Mouse (Mus musculus) CH12F3 (cell line): ENCODE measurements around the gene Cabcoco1.

Source experiments
- in situ Hi-C: fragments of 300-500 bp; cut with MboI; formaldehyde crosslinking; loops from 2 replicates; pipeline ENCODE4 v1.14.3; 2020; ENCODE audit warnings: low sequenced_read_pairs

Gene Cabcoco1

DNA sequence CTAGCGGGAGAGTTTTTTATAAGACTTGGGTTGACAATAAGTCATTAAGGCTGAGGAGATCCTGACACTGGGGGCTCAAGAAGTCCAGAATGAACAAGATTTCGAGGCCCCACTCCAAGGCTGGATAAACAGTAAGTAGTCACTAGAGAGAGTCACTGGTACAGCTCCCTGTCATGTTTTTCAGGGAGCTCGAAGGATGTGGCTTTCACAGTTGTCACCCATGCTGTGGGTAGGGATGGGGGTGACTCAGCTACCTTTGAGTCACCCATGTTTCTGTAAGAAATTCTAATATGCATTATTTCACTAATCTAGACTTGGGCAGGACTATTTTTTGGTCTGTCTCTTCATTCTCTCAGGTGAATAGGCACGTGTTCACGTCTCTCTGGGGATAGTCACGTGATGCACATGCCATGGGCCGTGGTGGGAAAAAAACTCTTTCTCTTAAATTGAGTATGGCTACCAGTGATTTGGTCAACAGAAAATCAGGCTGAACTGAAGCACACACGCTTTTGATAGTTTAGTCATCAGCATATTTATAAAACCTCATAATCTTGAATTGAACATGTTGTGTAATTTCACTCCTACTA lies 29.2 kb downstream of the Cabcoco1 start:
- in situ Hi-C loops: no loop called here

DNA sequence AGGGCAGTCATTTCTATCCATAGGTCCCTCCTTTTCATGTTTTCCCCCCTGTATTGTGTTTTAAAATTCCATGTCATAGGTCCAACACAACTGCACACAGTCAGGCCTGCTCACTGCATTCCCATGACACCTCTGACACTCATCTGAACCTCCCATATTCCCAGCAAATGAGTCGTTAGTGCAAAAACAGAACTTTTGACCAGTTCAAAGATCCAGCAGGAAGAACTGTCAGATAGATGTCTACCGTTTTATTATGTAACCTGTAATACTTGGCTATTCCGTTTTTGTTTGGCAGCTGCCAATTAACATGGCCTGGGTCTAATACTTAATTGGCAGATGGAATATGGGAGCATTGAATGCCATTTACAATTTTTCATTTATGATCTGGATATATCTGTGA lies 34.0 kb downstream of the Cabcoco1 start:
- in situ Hi-C loops: no loop called here

DNA sequence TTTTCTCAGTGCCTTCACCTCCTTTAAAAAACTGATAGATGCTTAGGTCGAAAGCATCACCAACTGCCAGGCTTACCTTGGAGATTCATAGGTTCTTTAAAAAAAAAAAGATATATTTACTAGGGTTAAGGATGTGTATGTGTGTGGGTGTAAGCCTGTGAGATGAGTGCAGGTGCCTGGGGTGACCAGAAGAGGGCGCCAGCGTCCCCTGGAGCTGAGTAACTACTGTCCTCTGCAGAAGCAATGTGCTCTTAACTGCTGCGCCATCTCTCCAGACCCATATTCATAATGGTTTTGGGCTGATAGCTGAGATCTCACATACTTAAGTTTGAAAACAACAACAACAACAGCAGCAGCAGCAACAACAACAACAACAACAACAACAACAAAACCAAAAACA lies 35.5 kb downstream of the Cabcoco1 start:
- in situ Hi-C loops: no loop called here

DNA sequence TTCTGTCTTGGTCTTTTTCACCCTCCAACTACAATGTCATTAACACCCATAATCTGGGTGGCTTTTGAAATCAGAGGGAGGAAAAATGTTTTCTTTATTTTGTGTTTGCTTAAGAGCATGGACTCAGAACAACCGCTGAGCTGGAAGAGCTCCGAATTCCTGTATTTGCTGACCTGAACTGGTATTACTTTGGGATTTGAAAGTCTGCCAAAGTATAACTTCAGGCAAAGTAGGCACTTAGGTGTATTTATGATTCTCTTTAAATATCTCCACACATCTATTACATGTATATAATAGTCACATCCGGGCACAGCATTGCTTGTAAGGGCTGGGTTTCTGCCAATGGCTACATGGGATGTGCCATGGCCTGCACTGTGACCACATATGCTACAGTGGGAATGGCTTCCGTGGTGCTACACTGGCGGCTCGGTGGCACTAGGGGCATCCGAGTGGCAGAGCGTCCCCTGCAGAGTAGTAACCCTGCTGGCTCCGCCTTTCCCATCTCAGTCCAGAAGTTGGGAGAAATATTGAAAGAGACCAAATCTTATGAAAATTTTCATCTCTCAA lies 37.0 kb downstream of the Cabcoco1 start:
- in situ Hi-C loops: no loop called here

DNA sequence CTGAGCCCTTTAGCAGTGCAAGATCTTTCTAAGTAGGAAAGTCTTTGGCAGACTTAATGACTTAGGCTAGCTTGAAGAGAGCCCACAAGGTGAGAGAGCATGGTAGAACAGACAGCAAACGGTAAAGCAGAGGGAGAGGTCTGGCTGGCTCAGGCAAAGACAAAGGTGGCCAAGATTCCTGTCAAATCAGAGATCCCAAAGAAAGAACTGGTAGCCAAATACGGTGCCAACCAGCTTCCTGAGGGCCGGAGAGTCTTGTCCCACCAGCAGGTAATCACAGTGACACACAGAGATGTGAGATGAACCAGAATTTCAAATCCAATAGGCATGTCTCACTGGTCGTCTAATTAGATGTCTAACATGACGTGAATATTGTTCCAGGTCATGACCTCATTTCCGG lies 40.6 kb downstream of the Cabcoco1 start:
- in situ Hi-C loops: no loop called here

DNA sequence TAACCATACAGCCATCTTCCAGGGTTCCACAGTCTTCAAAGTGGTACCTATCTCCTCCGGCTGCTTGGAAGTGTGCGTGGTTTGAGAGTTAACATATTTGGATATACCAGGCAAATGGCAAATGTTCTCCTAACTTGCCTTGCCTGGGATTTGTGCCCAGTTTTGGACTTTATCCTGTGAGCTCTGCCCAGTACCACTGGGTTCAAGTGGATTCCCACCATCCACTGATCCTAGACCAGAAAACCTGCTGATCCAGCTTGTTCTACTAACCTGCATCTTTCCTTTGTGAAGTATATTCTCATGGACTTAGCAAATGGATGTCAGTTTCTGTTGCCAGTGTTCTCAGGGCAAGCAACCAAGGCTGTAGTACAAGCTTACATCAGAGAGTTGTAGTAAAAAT lies 46.5 kb downstream of the Cabcoco1 start:
- in situ Hi-C loops: no loop called here

DNA sequence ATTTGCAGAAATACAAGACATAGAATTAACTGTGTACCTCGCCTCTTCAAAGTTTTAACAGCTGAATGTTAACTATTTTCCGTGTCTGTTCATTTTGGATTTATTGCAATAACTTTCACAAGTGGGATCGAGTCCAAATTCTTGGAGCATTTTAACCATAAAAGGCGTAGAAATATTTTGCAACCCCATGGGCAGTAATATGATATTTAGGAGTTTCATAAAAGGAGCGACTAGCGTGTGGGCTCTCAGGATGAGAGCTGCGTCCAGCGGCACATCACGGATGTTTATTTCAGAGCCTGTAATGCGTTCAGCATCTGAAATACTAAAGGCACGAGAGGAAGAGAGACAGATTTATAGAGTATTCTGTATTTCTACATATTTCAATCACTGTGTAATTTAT lies 50.1 kb downstream of the Cabcoco1 start:
- in situ Hi-C loops: no loop called here

DNA sequence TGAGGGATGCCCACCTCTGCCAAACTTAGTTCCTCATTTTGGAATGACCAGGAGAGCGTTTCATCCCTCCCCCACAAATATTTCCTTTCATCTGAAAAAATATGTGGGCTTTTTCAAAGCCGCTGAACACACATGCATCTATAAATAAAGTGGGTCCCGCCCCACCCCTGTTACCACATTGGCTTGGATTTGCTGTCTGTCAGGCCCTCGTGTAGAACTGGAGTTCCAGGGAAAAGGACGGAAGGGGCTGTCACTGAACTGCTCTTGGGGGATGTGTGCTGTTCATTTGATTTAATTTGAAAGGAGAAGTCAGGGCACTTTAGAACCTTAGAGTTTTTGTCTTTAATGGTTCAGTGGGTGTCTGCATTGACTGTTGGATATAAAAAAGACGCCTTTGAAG lies 50.9 kb downstream of the Cabcoco1 start:
- in situ Hi-C loops: no loop called here

DNA sequence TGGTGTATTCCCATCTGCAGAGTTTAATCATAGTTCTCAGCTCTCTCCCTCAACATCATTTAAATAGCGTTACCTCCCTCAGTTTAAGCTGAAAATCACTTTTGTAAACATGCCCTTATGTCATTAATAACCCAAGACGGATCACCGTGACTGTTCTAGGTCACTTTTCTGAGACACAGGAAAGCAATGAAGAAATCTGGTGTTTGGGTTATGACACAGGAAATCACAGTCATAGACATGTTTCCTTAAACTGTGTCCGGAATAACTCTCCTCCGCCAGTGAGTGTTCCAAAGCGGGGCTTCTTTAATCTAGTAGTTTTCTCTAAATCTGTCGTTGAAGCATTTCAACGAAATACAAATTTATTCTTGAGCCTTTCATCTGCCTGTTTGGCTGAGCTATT lies 68.9 kb downstream of the Cabcoco1 start:
- in situ Hi-C loops: no loop called here

DNA sequence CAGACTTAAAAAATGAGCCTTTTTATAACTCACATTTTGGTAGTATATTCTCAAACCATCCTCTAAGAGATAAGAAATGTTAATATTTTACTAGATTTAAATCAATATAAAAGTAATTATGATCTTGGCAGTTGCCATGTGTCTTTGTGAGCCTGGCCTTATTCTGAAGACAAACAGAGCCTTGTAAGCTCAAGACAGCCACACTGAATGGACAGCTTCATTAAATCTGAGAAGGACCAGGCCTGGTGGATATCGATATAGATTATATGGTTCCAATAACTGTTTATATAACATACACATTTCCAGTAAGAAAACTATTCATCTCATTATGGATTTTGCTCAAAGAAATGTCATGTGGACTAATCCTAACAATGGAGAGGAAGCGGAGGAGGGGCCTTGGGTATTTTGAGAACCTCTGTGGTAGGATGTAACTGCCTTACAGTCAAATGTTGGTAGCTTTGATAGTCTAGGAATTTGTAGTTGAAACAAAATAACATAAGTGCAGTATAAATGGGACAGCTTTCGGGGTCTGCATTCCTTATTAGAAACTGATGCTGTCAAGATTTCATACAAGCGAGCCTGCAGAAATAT lies 75.9 kb downstream of the Cabcoco1 start:
- in situ Hi-C loops: no loop called here

DNA sequence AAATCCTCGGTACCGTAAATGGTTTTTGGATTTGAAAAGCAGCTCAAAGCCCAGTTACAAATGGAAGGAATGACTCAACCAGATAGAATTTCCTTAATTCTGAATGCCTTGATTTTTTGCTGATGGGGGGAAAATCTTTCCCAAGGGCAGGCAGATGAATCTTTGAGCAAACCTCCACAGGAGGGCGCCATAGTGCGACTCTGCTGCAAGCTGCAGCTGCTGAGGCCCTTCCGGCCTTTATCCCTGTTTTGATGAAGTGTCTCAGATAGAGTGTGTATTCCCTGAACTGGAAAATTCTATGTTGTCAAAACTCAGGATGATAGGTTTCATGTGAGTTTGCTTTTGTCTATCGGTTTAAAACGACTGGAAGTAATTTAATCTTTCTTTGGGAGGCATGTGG lies 76.8 kb downstream of the Cabcoco1 start:
- in situ Hi-C loops: no loop called here

DNA sequence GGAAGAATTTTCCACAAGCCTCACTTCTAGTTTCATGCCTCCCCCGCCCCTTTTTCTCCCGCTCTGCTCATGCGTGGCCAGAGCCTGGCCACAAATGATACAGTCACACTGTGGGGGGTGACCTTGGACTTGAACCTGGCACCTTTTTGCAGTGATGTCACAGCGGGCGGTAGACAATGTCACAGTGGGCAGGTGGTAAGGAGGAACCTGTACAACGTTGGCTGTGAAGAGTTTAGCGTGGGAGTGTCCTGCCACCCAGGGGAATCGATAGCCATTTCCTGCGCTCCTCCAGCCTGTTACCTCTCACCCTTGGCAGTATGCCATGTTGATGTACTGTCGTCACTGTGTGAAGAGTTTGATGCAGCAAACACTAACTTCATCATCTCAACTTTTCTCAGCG lies 81.9 kb downstream of the Cabcoco1 start:
- in situ Hi-C loops: no loop called here

DNA sequence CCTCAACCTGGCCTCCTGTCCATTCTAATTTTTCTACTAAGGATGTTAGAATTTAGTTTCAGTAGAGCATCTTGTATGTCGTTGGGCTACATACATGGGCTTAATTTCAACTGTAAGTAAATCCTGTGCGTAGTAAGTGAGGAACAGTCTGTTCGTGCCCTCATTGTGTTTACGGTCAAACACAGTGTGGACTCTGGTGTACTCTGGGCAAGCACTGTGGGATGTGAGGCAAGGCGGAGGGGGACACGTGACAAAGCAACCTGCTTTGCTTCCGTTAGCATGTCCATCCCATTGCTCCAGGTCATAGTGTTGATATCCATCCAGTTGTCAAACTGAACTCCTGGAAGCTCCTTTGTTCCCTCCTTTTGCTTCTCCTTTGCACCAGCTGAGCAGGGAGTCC lies 84.7 kb downstream of the Cabcoco1 start:
- in situ Hi-C loops: no loop called here

DNA sequence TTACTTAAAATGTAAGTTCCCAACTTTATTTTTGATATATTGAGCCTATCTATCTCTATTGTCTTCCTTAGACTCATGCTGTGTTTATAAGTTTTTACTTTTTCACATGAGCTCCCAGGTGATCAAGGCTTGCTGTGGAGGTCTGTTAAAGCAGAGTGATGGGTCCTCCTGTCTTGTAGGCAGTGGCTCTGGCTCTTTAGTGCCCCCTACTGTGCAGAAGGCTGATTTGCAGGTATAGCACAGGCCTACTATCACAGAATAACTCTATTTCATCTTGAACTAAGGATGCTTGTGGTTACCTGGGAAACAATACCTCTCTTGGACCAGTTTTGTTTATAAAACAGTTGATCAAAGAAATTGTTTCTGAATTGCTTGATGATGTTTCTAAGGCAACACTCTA lies 87.2 kb downstream of the Cabcoco1 start:
- in situ Hi-C loops: no loop called here

DNA sequence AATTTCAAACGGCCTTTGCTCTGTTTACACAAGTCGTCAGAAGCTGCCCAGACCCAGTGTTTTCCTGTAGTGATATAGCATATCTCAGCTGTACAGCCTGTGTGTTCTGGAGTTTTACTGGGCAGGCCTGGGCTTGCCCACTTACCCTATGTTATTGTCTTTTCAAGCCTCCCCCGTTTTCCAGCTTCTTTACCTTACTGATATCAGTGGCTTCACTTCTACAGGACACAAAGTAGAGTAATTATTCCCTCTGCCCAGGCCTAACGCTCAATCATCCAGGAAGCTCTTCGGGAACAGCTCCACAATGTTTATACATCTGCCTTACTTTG lies 94.9 kb downstream of the Cabcoco1 start:
- in situ Hi-C loops: no loop called here

DNA sequence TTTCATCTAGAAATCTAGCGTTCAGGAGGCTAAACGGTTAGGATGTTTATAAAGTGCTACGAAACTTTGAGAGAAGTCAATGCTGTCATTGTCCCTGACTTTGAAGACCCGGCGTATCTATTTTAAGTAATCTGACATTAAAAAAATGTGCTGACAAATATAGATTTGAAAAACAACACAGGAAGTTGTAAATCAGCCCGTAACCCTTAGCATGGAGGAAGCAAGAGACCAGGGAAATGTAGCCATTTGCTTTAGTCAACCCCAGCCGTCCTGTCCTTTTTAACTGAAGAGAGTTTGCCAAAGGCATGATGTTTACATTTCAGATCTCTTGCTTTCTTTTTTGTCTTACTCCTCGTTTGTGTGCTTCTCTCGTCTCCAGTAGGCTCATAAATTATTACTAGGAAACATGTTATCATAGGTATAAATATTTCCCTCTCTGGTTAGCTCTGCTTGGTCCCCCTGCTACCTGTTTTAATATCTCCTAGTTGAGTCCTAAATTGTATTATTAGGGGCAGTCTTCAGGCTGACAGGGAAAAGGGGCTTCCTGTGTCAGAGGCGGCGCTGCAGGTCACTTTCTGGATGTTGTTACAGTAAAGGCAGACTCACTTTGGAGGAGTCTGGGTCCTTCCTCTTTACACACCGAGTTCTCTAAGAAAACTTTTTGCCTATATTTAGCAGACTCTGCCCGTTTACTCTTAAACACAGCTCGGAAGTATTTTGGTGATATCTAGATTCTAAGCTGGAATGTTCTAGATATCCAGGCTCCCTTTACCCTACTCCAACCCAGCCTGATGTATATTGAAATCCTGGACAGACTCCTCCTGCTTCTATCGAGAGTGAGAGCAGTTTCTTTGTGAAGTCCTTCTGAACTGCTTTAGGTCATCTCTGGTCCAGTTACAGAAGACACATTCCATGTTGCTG lies 95.6 kb downstream of the Cabcoco1 start:
- in situ Hi-C loops: no loop called here

DNA sequence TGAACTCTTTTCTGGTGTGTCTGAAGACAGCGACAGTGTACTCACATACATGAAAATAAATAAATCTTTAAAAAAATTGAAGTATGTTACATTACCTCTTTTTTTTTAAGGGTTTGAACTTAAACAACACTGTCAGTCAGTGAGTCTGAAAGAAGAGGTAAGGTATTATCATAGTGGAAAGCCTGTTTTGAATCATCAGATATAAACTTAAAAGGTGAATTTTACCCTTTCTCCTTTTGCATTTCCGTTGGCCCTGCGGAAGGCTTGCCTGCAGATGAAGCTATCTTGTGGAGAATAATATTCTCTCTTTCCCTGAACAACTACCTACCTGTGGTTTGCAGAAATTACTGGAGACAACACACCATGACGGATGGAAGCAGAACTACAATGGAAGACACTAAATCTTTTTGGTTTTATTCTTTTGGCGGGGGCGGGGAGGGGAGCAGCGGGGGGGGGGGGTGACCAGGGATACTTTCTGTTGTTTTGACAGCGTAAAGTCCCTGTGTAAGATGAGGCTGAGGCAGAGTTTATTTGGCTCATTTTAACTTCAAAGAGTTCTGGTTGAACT lies 96.4 kb downstream of the Cabcoco1 start:
- in situ Hi-C loops: no loop called here

DNA sequence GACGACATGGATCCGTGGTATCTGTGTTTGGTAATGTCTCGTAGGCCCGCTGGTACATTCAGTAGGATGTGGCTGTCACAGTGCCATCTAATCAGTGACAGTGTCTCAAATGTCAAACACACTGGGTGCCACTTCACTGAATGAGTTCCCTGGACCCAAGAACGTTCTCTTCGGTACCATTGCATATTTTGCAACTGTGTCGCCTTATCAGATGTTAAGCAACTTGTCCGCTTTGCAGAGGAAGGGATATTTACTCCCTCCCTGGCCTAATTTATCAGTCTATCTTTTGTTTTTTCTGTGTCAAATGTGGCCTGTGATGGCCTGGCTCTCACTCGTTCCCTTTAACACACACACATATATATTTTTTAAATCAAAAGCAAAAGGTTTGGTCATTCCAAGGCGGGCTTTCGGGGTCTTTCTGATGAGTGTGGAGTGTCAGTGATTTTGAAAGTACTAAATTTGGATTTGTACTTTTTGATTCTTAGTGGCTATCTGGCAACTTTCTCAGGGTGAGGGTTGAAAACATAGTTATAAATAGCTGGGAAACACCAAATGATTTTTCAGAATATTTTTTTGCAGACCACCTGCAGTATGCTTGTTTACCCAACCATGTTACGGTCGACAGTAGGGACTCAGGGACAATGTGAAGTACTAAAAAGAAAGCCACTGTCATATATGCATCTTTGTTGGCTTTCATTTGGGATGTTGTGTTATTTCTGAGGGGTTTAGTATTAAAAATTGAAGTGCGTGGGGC lies 97.2 kb downstream of the Cabcoco1 start:
- in situ Hi-C loops: no loop called here

DNA sequence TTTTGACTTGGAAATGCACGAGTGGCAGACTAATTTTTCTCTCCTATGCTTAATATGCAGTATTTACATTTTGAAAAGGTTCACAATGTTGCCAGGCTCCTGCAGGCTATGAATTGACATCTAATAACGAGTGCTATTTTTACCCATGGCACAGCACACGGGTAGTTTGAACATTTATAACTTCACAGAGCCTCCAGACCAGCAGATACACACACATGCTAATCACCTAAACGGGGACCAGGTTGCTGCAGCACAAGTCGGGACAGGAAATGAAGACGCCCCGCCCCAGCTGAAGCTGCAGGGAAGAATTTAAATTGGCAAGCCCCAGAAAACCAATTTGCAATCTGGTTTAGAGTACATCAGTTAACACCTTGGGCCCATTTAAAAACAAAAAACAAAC lies 98.6 kb downstream of the Cabcoco1 start:
- in situ Hi-C loops: no loop called here

DNA sequence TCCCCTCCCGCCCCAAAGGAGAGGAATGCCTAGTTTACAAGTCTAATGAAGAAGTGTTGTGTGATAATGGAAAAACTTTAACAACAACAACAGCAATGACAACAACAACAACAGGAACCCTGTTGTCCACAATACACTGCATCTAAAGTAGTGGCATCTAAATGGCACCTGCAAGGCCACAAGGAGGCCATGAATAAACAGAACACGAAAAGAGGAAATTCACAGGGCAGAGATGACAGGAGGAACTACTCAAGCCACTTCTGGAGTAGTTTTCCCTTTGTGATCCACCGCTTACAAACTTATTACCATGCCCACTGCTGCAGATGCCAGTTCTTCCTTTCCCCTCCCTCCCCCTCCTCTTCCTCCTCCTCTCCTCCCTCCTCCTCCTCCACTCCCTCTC lies 99.0 kb downstream of the Cabcoco1 start:
- in situ Hi-C loops: no loop called here
